Mouse (Mus musculus) myocyte (in vitro differentiated cells): ENCODE measurements around the gene Capzb.

Source experiments
- CEBPB ChIP-seq: IDR thresholded peaks from 2 replicates; pipeline ENCODE4 v1.6.1; 2011; ENCODE audit warnings: mild to moderate bottlenecking, moderate library complexity; ENCODE audit not compliant: poor library complexity, insufficient read depth, severe bottlenecking
- MAX ChIP-seq: IDR thresholded peaks from one replicate; pipeline ENCODE4 v1.6.1; 2011; ENCODE audit warnings: low read depth, mild to moderate bottlenecking, control low read depth
- POLR2A ChIP-seq: IDR thresholded peaks from one replicate; pipeline ENCODE4 v1.6.1; 2011; ENCODE audit warnings: low read depth, mild to moderate bottlenecking, control low read depth, moderate library complexity; ENCODE audit not compliant: insufficient read length
- REST ChIP-seq: IDR thresholded peaks from one replicate; pipeline ENCODE4 v1.6.1; 2011; ENCODE audit warnings: mild to moderate bottlenecking, control low read depth, moderate library complexity; ENCODE audit not compliant: insufficient read depth, insufficient read length
- TCF12 ChIP-seq: IDR thresholded peaks from one replicate; pipeline ENCODE4 v1.6.1; 2011; ENCODE audit warnings: mild to moderate bottlenecking, control low read depth; ENCODE audit not compliant: poor library complexity, insufficient read depth, severe bottlenecking
- USF1 ChIP-seq: IDR thresholded peaks from one replicate; pipeline ENCODE4 v1.6.1; 2011; ENCODE audit warnings: low read depth, mild to moderate bottlenecking, control low read depth, moderate library complexity

GRCm38 (mm10) chr4:139281791-139282345 lies 89.2 kb downstream of the Capzb start:
- TF ChIP-seq USF1: no peak
- TF ChIP-seq MAX: no peak
- TF ChIP-seq POLR2A: no peak
- no peak for TF ChIP-seq REST
- TF ChIP-seq CEBPB: no peak
- TF ChIP-seq TCF12: no peak
